Mouse (Mus musculus): ENCODE measurements around the gene Gm12216. TPM values are rescaled to one million over a fixed set of nuclear protein-coding genes. Genes with fewer than 3 reads are reported as not detected.

Gm12216 gene
- polyA plus RNA-seq, 1 experiment from 2014 or later: 0.79 TPM

GRCm38 (mm10) chr11:53772536-53772935 is 86.5 kb downstream of the Gm12216 start:
- no peak overlapping the region for H3K4me2 ChIP-seq
- H3K4me3 ChIP-seq (replicated peaks): no peak overlapping the region
- no peak overlapping the region for H3K27ac ChIP-seq (replicated peaks)
- no peak overlapping the region for H3K9ac ChIP-seq (replicated peaks)
- H3K9me3 ChIP-seq (replicated peaks): no peaks in the 10 kb centered on the region
- no peaks in the 10 kb centered on the region for H3K36me3 ChIP-seq
- H3K27me3 ChIP-seq (replicated peaks): peaks cover 20% of the 10 kb centered on the region; the same call in 1 of the 2 replicates
- peaks cover 12% of the 10 kb centered on the region; the same call in 1 of the 2 replicates for H3K4me1 ChIP-seq
- ATAC-seq (ENCODE audit: low FRiP score): no peak
- WGBS: 77% methylated on average over 9 of the region's 9 CpGs

- no peak for ATAC-seq (ENCODE audit: low FRiP score)
- peaks cover 12% of the 10 kb centered on the region; the same call in 1 of the 2 replicates for H3K4me1 ChIP-seq
- 81% methylated on average over 11 of the region's 11 CpGs for WGBS
- no peaks in the 10 kb centered on the region for H3K9me3 ChIP-seq (replicated peaks)
- peak overlapping the region; percentile 97 for H3K4me2 ChIP-seq
- H3K9ac ChIP-seq (replicated peaks): no peak overlapping the region
- peak overlapping the region; percentile 84; the same call in 1 of the 2 replicates for H3K4me3 ChIP-seq (replicated peaks)
- H3K36me3 ChIP-seq: no peaks in the 10 kb centered on the region
- no peak overlapping the region for H3K27ac ChIP-seq (replicated peaks)
- peaks cover 20% of the 10 kb centered on the region; the same call in 1 of the 2 replicates for H3K27me3 ChIP-seq (replicated peaks)
Measured at GRCm38 (mm10) chr11:53771001-53771744, 87.9 kb downstream of the Gm12216 start.

- Histone ChIP-seq H3K4me1 (peaks cover 12% of the 10 kb centered on the region; the same call in 1 of the 2 replicates), H3K4me3 (replicated peaks) (peak overlapping the region; percentile 84), H3K9ac (replicated peaks) (peak overlapping the region; percentile 66), H3K9me3 (replicated peaks) (no peaks in the 10 kb centered on the region), H3K36me3 (no peaks in the 10 kb centered on the region), H3K4me2 (peak overlapping the region; percentile 97), H3K27ac (replicated peaks) (peak overlapping the region; percentile 52), H3K27me3 (replicated peaks) (peaks cover 20% of the 10 kb centered on the region; the same call in 1 of the 2 replicates)
- WGBS: 1% methylated on average over 75 of the region's 75 CpGs
- ATAC-seq (ENCODE audit: low FRiP score): peak; percentile 80
Measured at GRCm38 (mm10) chr11:53770125-53770791, 88.8 kb downstream of the Gm12216 start.

- H3K4me3 ChIP-seq (replicated peaks): peak within 1 kb of the TSS; percentile 84
- peak; percentile 92 for ATAC-seq (ENCODE audit: low FRiP score)
- no peaks in the 10 kb centered on the region for H3K36me3 ChIP-seq
- peaks cover 20% of the 10 kb centered on the region for H3K27me3 ChIP-seq (replicated peaks)
- peak within 1 kb of the TSS; percentile 97 for H3K4me2 ChIP-seq
- H3K27ac ChIP-seq (replicated peaks): peak within 1 kb of the TSS; percentile 52
- 1% methylated on average over 39 of the region's 40 CpGs for WGBS
- H3K9me3 ChIP-seq (replicated peaks): no peaks in the 10 kb centered on the region
- peaks cover 12% of the 10 kb centered on the region; the same call in 1 of the 2 replicates for H3K4me1 ChIP-seq
- peak within 1 kb of the TSS; percentile 66 for H3K9ac ChIP-seq (replicated peaks)
Measured at GRCm38 (mm10) chr11:53769760-53770124, 89.3 kb downstream of the Gm12216 start, which contains the start of gene Irf1. TSS of gene Irf1 (plus strand) at chr11:53770014.

GRCm38 (mm10) chr11:53769185-53769576 is 89.9 kb downstream of the Gm12216 start:
- Histone ChIP-seq H3K4me3 (replicated peaks) (peak overlapping the region; percentile 84), H3K36me3 (no peaks in the 10 kb centered on the region), H3K4me1 (peaks cover 14% of the 10 kb centered on the region), H3K9ac (replicated peaks) (0 out of 2 replicates have a peak overlapping the region, but pooled peaks have one; percentile 66), H3K27ac (replicated peaks) (no peak overlapping the region), H3K4me2 (peak overlapping the region; percentile 97), H3K9me3 (replicated peaks) (no peaks in the 10 kb centered on the region), H3K27me3 (replicated peaks) (peaks cover 20% of the 10 kb centered on the region)
- WGBS: 55% methylated on average over 12 of the region's 12 CpGs
- no peak for ATAC-seq (ENCODE audit: low FRiP score)

- Histone ChIP-seq H3K4me1 (peaks cover 20% of the 10 kb centered on the region), H3K36me3 (no peaks in the 10 kb centered on the region), H3K9me3 (replicated peaks) (no peaks in the 10 kb centered on the region), H3K4me3 (replicated peaks) (no peak overlapping the region), H3K27ac (replicated peaks) (no peak overlapping the region), H3K27me3 (replicated peaks) (peaks cover 22% of the 10 kb centered on the region), H3K4me2 (0 out of 2 replicates have a peak overlapping the region, but pooled peaks have one; percentile 97), H3K9ac (replicated peaks) (no peak overlapping the region)
- ATAC-seq (ENCODE audit: low FRiP score): no peak
- WGBS: 79% methylated on average over 13 of the region's 13 CpGs
Measured at GRCm38 (mm10) chr11:53768422-53769184, 90.5 kb downstream of the Gm12216 start.

- H3K9me3 ChIP-seq (replicated peaks): no peaks in the 10 kb centered on the region
- H3K9ac ChIP-seq (replicated peaks): no peak overlapping the region
- no peak overlapping the region for H3K27ac ChIP-seq (replicated peaks)
- H3K4me1 ChIP-seq: peaks cover 39% of the 10 kb centered on the region
- H3K27me3 ChIP-seq (replicated peaks): peaks cover 49% of the 10 kb centered on the region
- H3K4me3 ChIP-seq (replicated peaks): no peak overlapping the region
- no peak overlapping the region; the same call in 1 of the 2 replicates for H3K4me2 ChIP-seq
- 52% methylated on average over 5 of the region's 5 CpGs for WGBS
- H3K36me3 ChIP-seq: no peaks in the 10 kb centered on the region
- ATAC-seq (ENCODE audit: low FRiP score): no peak
Measured at GRCm38 (mm10) chr11:53764581-53764980, 94.5 kb downstream of the Gm12216 start.

- peak; percentile 69 for ATAC-seq (ENCODE audit: low FRiP score)
- Histone ChIP-seq H3K4me2 (peak overlapping the region; percentile 68), H3K27ac (replicated peaks) (peak overlapping the region; percentile 69), H3K9ac (replicated peaks) (0 out of 2 replicates have a peak overlapping the region, but pooled peaks have one; percentile 31), H3K4me1 (peaks cover 36% of the 10 kb centered on the region), H3K27me3 (replicated peaks) (peaks cover 46% of the 10 kb centered on the region), H3K9me3 (replicated peaks) (no peaks in the 10 kb centered on the region), H3K36me3 (no peaks in the 10 kb centered on the region), H3K4me3 (replicated peaks) (peak overlapping the region; percentile 34)
- 2% methylated on average over 33 of the region's 33 CpGs for WGBS
Measured at GRCm38 (mm10) chr11:53763496-53764140, 95.4 kb downstream of the Gm12216 start.

- peaks cover 42% of the 10 kb centered on the region for H3K27me3 ChIP-seq (replicated peaks)
- peaks cover 36% of the 10 kb centered on the region for H3K4me1 ChIP-seq
- H3K27ac ChIP-seq (replicated peaks): peak overlapping the region; percentile 69
- no peak overlapping the region for H3K9ac ChIP-seq (replicated peaks)
- H3K36me3 ChIP-seq: no peaks in the 10 kb centered on the region
- peak overlapping the region; percentile 68 for H3K4me2 ChIP-seq
- no peaks in the 10 kb centered on the region for H3K9me3 ChIP-seq (replicated peaks)
- ATAC-seq (ENCODE audit: low FRiP score): peak; percentile 39; the same call in 1 of the 2 replicates
- peak overlapping the region; percentile 34 for H3K4me3 ChIP-seq (replicated peaks)
- WGBS: 8% methylated on average over 23 of the region's 23 CpGs
Measured at GRCm38 (mm10) chr11:53762827-53763495, 96.1 kb downstream of the Gm12216 start.

GRCm38 (mm10) chr11:53762426-53762825 is 96.6 kb downstream of the Gm12216 start:
- H3K4me2 ChIP-seq: peak overlapping the region; percentile 68
- peak overlapping the region; percentile 34; the same call in 1 of the 2 replicates for H3K4me3 ChIP-seq (replicated peaks)
- H3K4me1 ChIP-seq: peaks cover 36% of the 10 kb centered on the region
- WGBS: 71% methylated on average over 2 of the region's 2 CpGs
- no peaks in the 10 kb centered on the region for H3K36me3 ChIP-seq
- H3K27me3 ChIP-seq (replicated peaks): peaks cover 42% of the 10 kb centered on the region
- ATAC-seq (ENCODE audit: low FRiP score): no peak
- H3K9ac ChIP-seq (replicated peaks): no peak overlapping the region
- peak overlapping the region; percentile 58 for H3K27ac ChIP-seq (replicated peaks)
- H3K9me3 ChIP-seq (replicated peaks): no peaks in the 10 kb centered on the region
